Mouse (Mus musculus): Measurements from ENCODE around the gene Vcam1. TPM values are rescaled to one million over a fixed set of nuclear protein-coding genes. Genes with fewer than 3 reads are reported as not detected.

Gene Vcam1
- polyA plus RNA-seq (2012; ENCODE audit: low replicate concordance): 5.3 and 17.7 TPM in 2 replicates

DNA sequence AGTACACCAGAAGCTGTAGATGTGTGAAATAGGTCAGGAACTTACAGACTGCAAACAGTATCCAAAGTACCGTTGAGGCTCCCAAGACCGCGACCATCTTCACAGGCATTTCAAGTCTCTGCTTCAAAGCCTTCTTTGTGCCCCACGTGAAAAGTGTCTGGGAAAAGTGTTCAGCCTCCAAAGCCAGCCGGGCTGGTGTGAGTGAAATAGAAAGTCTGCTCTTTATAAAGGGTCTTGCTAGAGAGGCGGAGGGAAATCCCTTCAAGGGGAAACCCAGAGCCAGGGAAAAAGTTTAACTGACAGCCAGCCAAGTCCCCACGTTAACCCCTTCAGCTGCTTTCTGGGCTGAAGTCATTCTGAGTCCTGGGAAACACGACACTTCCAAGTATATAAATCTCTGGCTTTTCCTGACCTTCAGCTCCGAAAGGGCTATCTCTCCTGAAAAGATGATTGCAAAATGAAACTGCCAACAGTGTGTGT, at the start of gene Vcam1:
TSS of gene Vcam1 (minus strand) at position 430 of the 480 bp plus-strand sequence.

Other genes starting within 250 kb of the Vcam1 start
- 1.5 and 1.9 TPM in 2 replicates for gene Dph5, start 241.9 kb downstream of the Vcam1 start, polyA plus RNA-seq (2012; ENCODE audit: low replicate concordance)
- 1.3 and 5.0 TPM in 2 replicates for gene Slc30a7, start 122.3 kb downstream of the Vcam1 start, polyA plus RNA-seq (2012; ENCODE audit: low replicate concordance)
- gene Extl2, start 122.2 kb downstream of the Vcam1 start, polyA plus RNA-seq (2012; ENCODE audit: low replicate concordance): 0.21 and 11.3 TPM in 2 replicates
- 0.14 TPM in 1 of 2 replicates, not detected in the other for gene Gpr88, start 123.8 kb upstream of the Vcam1 start, polyA plus RNA-seq (2012; ENCODE audit: low replicate concordance)

Measured in hematopoietic multipotent progenitor cell, adult 10-12 weeks (in vitro differentiated cells).